Mouse (Mus musculus): ENCODE data around the gene Thap11.

DNA sequence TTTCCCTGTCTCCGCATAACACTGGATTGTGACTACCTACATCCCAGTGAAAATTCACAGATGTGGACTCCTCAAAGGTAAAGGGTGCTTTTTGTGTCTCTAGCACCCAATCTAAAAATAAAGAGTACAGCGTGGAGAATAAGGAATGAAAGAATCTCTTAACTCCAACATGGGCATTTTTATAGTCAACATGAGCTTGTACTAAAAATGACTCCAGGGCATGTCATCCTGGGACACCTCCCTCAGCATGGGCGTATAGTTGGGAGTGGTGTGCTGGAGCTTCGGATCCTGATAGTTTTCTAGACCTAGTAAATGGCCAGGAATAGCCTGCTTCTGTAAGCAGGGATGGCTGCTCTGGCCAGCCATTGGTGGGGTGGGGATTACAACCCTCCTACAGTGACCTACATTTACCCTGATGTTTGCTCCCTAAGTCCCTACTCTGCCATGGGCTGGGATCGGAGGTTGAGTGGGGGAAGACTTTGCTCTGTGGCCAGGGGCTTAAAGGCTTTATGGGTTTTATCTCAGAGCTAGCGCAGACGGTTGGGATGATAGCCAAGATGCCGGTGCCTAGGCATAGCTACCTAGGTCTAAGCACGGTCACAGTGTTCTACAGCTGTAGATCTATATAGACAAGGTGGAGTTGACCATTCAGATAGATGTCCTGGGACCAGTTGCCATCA is 43.0 kb downstream of the Thap11 start:
- TF ChIP-seq CHD2 (IDR thresholded peaks at IDR 0.05; ENCODE audit: low read length) (no peak), POLR2A (IDR thresholded peaks at IDR 0.05; ENCODE audit: low read depth, low read length) (no peak), CTCF (conservative IDR thresholded peaks at IDR 0.05 in 1 of 2, IDR thresholded peaks at IDR 0.05 in 1 of 2; ENCODE audit: low read depth in 2 of 2, low read length in 2 of 2) (no peak), MXI1 (IDR thresholded peaks at IDR 0.05; ENCODE audit: low read depth, low read length) (no peak), USF2 (conservative IDR thresholded peaks at IDR 0.05; ENCODE audit: low read depth, low read length) (no peak), ZKSCAN1 (IDR thresholded peaks at IDR 0.05; ENCODE audit: borderline replicate concordance, low read depth, low read length) (no peak), TCF12 (IDR thresholded peaks at IDR 0.05; ENCODE audit: low read depth, low read length) (no peak), CHD1 (IDR thresholded peaks at IDR 0.05; ENCODE audit: low read depth, low read length) (no peak), NELFE (IDR thresholded peaks at IDR 0.05; ENCODE audit: low read depth, low read length) (no peak), POLR2AphosphoS2 (IDR thresholded peaks at IDR 0.05; ENCODE audit: low read depth, low read length) (no peak), E2F4 (IDR thresholded peaks at IDR 0.05; ENCODE audit: insufficient replicate concordance, low read depth, low read length) (no peak), MAFK (IDR thresholded peaks at IDR 0.05; ENCODE audit: insufficient replicate concordance, low read length) (no peak)
